Mouse (Mus musculus) intestine, embryonic 14.5 days (tissue): ENCODE results near the gene Vnn1. TPM values are rescaled to one million over a fixed set of nuclear protein-coding genes. Genes with fewer than 3 reads are reported as not detected.

Experiments
- ATAC-seq: fragments of 200-750 bp; cut with Nextera tagmentation; replicated peaks from 2 replicates; pipeline ENCODE4 v1.8.0; 2017; ENCODE audit warnings: low read depth, moderate number of reproducible peaks, moderate TSS enrichment, moderate library complexity; ENCODE audit not compliant: low FRiP score, low TSS enrichment
- DNase-seq: peaks from one replicate; pipeline ENCODE4 v3.0.0-alpha.2; 2018; ENCODE audit warnings: low spot score
- H3K27ac ChIP-seq: fragments of 300-500 bp; sonication (generic); 2 replicates; pipeline ENCODE4 v1.5.1; 2014; ENCODE audit warnings: low read depth, mild to moderate bottlenecking, control low read depth
- H3K27me3 ChIP-seq: fragments of 300-500 bp; sonication (generic); replicated peaks from 2 replicates; pipeline ENCODE4 v1.6.1; 2014; ENCODE audit warnings: low read length, control low read depth; ENCODE audit not compliant: control insufficient read depth, insufficient read depth
- H3K36me3 ChIP-seq: fragments of 300-500 bp; sonication (generic); 2 replicates; pipeline ENCODE4 v1.6.1; 2014; ENCODE audit warnings: low read length, control low read depth; ENCODE audit not compliant: control insufficient read depth, insufficient read depth
- H3K4me1 ChIP-seq: fragments of 300-500 bp; sonication (generic); replicated peaks from 2 replicates; pipeline ENCODE4 v1.6.1; 2014; ENCODE audit warnings: low read length, control low read depth, mixed read lengths; ENCODE audit not compliant: control insufficient read depth, insufficient read depth
- H3K4me2 ChIP-seq: fragments of 300-500 bp; sonication (generic); 2 replicates; pipeline ENCODE4 v1.6.1; 2014; ENCODE audit warnings: low read length
- H3K4me3 ChIP-seq: fragments of 300-500 bp; sonication (generic); 2 replicates; pipeline ENCODE4 v1.5.1; 2014; ENCODE audit warnings: low read depth, low read length, control low read depth, mixed read lengths
- H3K9ac ChIP-seq: fragments of 300-500 bp; sonication (generic); 2 replicates; pipeline ENCODE4 v1.6.1; 2014; ENCODE audit warnings: mild to moderate bottlenecking, low read length
- H3K9me3 ChIP-seq: fragments of 300-500 bp; sonication (generic); 2 replicates; pipeline ENCODE4 v1.6.1; 2016; ENCODE audit warnings: low read length, control low read depth; ENCODE audit not compliant: control insufficient read depth
- WGBS: fragments of 180-500 bp; shearing (Covaris S2); extraction: QIAGEN DNeasy Blood & Tissue Kit; methylation state at CpG from one replicate; pipeline ENCODE4 v1.1.7; 2014; 5-methylcytosine and 5-hydroxymethylcytosine counted together
- polyA plus RNA-seq: library from polyadenylated mRNA; unstranded; fragments of >200 nt; fragmentation: Nextera tagmentation; extraction: Ambion mirVana; gene quantifications from 2 replicates; pipeline ENCODE4 v1.2.1, GENCODE M21; 2014

The Vnn1 gene
- polyA plus RNA-seq, 1 experiment from 2014 or later, result 2.9 TPM

DNA sequence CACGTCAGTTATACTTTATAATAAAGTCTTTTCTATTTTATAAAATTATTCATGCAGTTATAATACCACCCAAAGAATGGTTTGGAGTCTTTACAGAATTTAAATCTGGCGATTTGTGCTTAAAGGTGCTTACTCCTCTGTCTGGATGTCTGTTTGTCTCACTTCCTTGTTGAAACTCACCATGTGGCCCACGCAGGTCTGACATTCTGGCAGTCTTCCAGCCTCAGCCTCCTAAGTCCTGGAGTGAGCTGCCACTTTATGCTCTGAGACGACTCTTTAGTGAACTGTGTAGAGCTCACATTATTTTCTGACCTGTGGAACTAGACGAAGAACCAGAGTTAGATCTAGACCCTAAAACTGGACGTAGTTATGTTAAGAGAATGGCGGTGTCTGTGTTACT lies 53.5 kb downstream of the Vnn1 start:
- Histone ChIP-seq H3K27ac (no peak overlapping the region), H3K4me2 (no peak overlapping the region), H3K27me3 (no peaks in the 10 kb centered on the region), H3K9ac (no peak overlapping the region), H3K4me1 (no peaks in the 10 kb centered on the region), H3K9me3 (no peaks in the 10 kb centered on the region), H3K4me3 (no peak overlapping the region), H3K36me3 (no peaks in the 10 kb centered on the region)
- no peak for ATAC-seq
- WGBS, result 56% methylated on average over 7 of the region's 7 CpGs
- DNase-seq, result no peak

DNA sequence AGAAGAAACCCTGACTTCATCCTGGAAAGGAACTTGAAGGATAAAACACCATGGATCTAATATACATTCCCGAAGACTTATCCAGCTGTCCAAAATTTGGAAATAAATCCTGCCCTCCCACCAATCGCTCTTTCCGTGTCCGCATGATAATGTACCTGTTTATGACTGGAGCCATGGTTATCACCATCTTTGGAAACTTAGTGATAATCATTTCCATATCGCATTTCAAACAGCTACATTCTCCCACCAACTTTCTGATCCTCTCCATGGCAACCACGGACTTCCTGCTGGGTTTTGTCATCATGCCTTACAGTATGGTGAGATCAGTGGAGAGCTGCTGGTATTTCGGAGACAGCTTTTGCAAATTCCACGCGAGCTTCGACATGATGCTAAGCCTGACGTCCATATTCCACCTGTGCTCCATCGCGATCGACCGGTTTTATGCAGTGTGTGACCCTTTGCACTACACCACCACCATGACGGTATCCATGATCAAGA lies 55.1 kb downstream of the Vnn1 start, which contains the start of gene Taar3:
Gene Taar3 (plus strand): TSS at position 51 of the 498 bp plus-strand sequence.
- Histone ChIP-seq H3K27ac (no peak within 1 kb of the TSS), H3K9ac (no peak within 1 kb of the TSS), H3K4me1 (no peaks in the 10 kb centered on the region), H3K36me3 (no peaks in the 10 kb centered on the region), H3K4me3 (no peak within 1 kb of the TSS), H3K4me2 (no peak within 1 kb of the TSS), H3K27me3 (no peaks in the 10 kb centered on the region), H3K9me3 (no peaks in the 10 kb centered on the region)
- 89% methylated on average over 16 of the region's 16 CpGs for WGBS
- ATAC-seq (no peak), DNase-seq (no peak)

DNA sequence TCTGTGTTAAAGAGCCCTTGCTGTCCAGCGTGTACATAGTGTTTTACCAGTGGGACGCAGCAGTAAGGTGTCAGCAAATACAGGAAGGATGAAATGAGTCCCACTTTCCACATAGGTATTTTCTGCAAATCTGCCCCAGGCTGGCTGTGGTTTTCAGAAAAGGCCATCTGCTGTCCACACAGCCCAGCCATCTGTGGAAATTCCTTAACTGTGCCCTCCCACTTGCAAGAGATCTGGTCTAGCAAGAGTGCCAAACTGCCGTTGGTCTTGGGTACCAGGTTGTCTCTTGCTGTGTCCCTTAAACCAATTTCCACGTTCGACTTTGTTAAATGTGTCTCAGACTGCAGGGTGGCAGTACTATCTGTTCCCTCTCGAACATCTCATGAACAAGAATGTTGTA lies 57.2 kb downstream of the Vnn1 start:
- no peak for DNase-seq
- H3K9me3 ChIP-seq, result no peaks in the 10 kb centered on the region
- 84% methylated on average over 6 of the region's 6 CpGs for WGBS

More for the DNA sequence above, 57.2 kb downstream of the Vnn1 start:
- no peaks in the 10 kb centered on the region for H3K36me3 ChIP-seq
- no peak overlapping the region for H3K9ac ChIP-seq
- no peak overlapping the region for H3K27ac ChIP-seq
- no peaks in the 10 kb centered on the region for H3K27me3 ChIP-seq
- no peak for ATAC-seq
- no peak overlapping the region for H3K4me2 ChIP-seq
- H3K4me3 ChIP-seq, result no peak overlapping the region
- no peaks in the 10 kb centered on the region for H3K4me1 ChIP-seq

Other genes starting within 250 kb of the Vnn1 start
- 270 and 302 TPM in 2 replicates for gene Rps12, start 107.4 kb upstream of the Vnn1 start, polyA plus RNA-seq
- gene Slc18b1, start 97.7 kb upstream of the Vnn1 start, polyA plus RNA-seq, result 16.3 and 17.8 TPM in 2 replicates
- 0.12 TPM in 1 of 2 replicates, not detected in the other for gene Vnn3, start 43.2 kb upstream of the Vnn1 start, polyA plus RNA-seq
- gene Taar1, start 25.7 kb downstream of the Vnn1 start, polyA plus RNA-seq, result not detected in 2 replicates
- 0.42 TPM in 1 of 2 replicates, not detected in the other for gene Taar2, start 43.9 kb downstream of the Vnn1 start, polyA plus RNA-seq
- gene Taar3, start 54.9 kb downstream of the Vnn1 start, polyA plus RNA-seq, result not detected in 2 replicates
- not detected in 2 replicates for gene Taar4, start 65.8 kb downstream of the Vnn1 start, polyA plus RNA-seq
- not detected in 2 replicates for gene Taar5, start 76.0 kb downstream of the Vnn1 start, polyA plus RNA-seq
- gene Taar6, start 91.0 kb downstream of the Vnn1 start, polyA plus RNA-seq, result not detected in 2 replicates
- gene Taar7a, start 98.8 kb downstream of the Vnn1 start, polyA plus RNA-seq, result not detected in 2 replicates
- gene Taar7b, start 105.3 kb downstream of the Vnn1 start, polyA plus RNA-seq, result not detected in 2 replicates
- gene Taar7d, start 132.5 kb downstream of the Vnn1 start, polyA plus RNA-seq, result not detected in 2 replicates
- not detected in 2 replicates for gene Taar7e, start 142.9 kb downstream of the Vnn1 start, polyA plus RNA-seq
- gene Taar7f, start 154.8 kb downstream of the Vnn1 start, polyA plus RNA-seq, result not detected in 2 replicates
- not detected in 2 replicates for gene Taar8a, start 181.8 kb downstream of the Vnn1 start, polyA plus RNA-seq
- gene Taar8b, start 197.6 kb downstream of the Vnn1 start, polyA plus RNA-seq, result not detected in 2 replicates
- not detected in 2 replicates for gene Taar8c, start 207.2 kb downstream of the Vnn1 start, polyA plus RNA-seq
- gene Taar9, start 214.8 kb downstream of the Vnn1 start, polyA plus RNA-seq, result not detected in 2 replicates